In genomic region chr5:135362572-135362971, GRCm38 (mm10) we compare ENCODE assay signal across 27 mouse cellular contexts. TPM values are rescaled to one million over a fixed set of nuclear protein-coding genes. Genes with fewer than 3 reads are reported as not detected.
"Had no signal": no experiment of that assay in that cellular context is flagged by ENCODE, and none has a peak within 500 bp of the region (broad histone marks: within the 10 kb centered on the region; RNA-seq: fewer than 3 reads in every experiment).

No protein-coding gene starts in this region.

- H3K4me1 ChIP-seq: midbrain, embryonic 10.5 days; midbrain, embryonic 12.5 days; neural tube, embryonic 13.5 days had no signal

- H3K27ac ChIP-seq: midbrain, embryonic 10.5 days; midbrain, embryonic 12.5 days; neural tube, embryonic 13.5 days; neural tube, embryonic 15.5 days had no signal

- DNase-seq: lung, adult 18-20 months; lung, embryonic 14.5 days; lung, postnatal 10 days; lung, postnatal 4 days; midbrain, embryonic 14.5 days; retina, postnatal 1 day; right cerebral cortex, adult 18-20 months; right cerebral cortex, postnatal 25 days; right cerebral cortex, postnatal 4 days; spleen, adult 18-20 months; thymus, adult 18-20 months; thymus, postnatal 25 days; thymus, postnatal 4 days had no signal

- H3K4me2 ChIP-seq: lung, embryonic 14.5 days; midbrain, embryonic 12.5 days; neural tube, embryonic 13.5 days; neural tube, embryonic 15.5 days had no signal

- H3K27me3 ChIP-seq: neural tube, embryonic 13.5 days; neural tube, embryonic 15.5 days had no signal

- H3K36me3 ChIP-seq: midbrain, embryonic 10.5 days; midbrain, embryonic 12.5 days; neural tube, embryonic 13.5 days; neural tube, embryonic 15.5 days had no signal

- H3K4me3 ChIP-seq: midbrain, embryonic 10.5 days; midbrain, embryonic 12.5 days; myocyte; neural tube, embryonic 13.5 days; neural tube, embryonic 15.5 days had no signal

- ATAC-seq: midbrain, embryonic 16.5 days had no signal

- H3K9ac ChIP-seq: lung, embryonic 14.5 days; midbrain, embryonic 12.5 days; neural tube, embryonic 13.5 days; neural tube, embryonic 15.5 days had no signal

RNA-seq across cellular contexts. Expression of gene Trim50, which starts 9.5 kb away (rescaled TPM):
- total RNA-seq: megakaryocyte, adult 5-6 weeks; megakaryocyte-erythroid progenitor cell, adult 5-6 weeks had no signal
- polyA plus RNA-seq: lung, embryonic 14.5 days; lung, embryonic 16.5 days; midbrain, embryonic 10.5 days; midbrain, embryonic 12.5 days; midbrain, embryonic 14.5 days; midbrain, embryonic 16.5 days; myocyte; neural tube, embryonic 11.5 days; neural tube, embryonic 13.5 days; neural tube, embryonic 15.5 days; small intestine, adult 2 months; stomach, embryonic 14.5 days; thymus, postnatal 0 days; urinary bladder, adult 2 months had no signal

RNA-seq across cellular contexts. Expression of gene Fkbp6, which starts 12.7 kb away (rescaled TPM):
- total RNA-seq: megakaryocyte, adult 5-6 weeks had no signal
- polyA plus RNA-seq: lung, embryonic 14.5 days; lung, embryonic 16.5 days; midbrain, embryonic 10.5 days; midbrain, embryonic 12.5 days; myocyte; neural tube, embryonic 11.5 days; small intestine, adult 2 months; stomach, embryonic 14.5 days; urinary bladder, adult 2 months had no signal
